Mouse (Mus musculus) urinary bladder, adult 18-20 months (tissue): ENCODE measurements around the gene Zswim7.

Source experiments
- DNase-seq, 2 experiments: peaks; one replicate each; pipeline ENCODE4 v3.0.0; 2022; ENCODE audit warnings: low spot score in 2 of 2, mixed read lengths in 2 of 2

Gene Zswim7

DNA sequence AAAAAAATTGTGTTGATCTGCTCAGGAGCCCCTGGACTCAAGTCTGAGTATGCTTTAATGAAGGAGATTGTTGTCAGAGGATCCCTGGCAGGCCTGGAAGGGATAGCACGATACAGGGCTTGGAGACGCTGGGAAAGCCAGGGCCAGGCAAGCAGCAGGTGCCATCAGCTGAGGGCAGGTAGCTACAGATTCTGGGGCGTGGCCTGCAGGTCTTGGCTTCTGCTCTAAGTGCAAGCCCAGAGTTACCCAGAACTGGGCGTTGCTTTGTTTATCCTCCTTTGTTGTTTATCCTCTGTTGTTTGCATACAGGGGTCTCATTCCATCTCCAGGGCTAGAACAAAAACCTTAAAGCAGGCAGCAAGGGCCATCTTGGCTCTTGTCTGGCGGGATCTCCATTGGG, 27.8 kb downstream of the Zswim7 start:
- DNase-seq, result peak; percentile 59 to 73

DNA sequence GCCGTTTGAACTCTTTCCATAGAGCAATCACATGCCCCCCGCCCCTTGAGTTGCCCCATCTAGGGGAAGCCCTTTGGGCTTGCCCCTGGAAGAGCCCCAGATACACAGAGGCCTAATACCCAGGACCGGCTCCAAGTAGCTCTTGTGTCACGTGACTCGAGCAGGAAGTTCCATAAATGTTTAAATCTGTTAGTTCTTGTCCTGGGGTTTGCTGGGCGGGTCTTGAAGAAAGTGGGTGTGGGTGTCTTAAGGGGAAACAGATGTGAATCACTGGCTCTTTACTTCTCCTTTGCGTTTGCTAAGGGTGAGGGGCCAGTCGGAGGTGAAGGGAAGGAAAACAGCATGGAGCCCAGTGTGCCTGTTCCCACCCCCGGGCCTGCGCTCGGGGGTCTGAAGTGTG, 30.1 kb downstream of the Zswim7 start:
- peak; percentile 52 to 61 for DNase-seq

- DNase-seq, result peak; percentile 43 to 70
Observed at GRCm38 (mm10) chr11:62249266-62250037, 31.7 kb downstream of the Zswim7 start.

DNA sequence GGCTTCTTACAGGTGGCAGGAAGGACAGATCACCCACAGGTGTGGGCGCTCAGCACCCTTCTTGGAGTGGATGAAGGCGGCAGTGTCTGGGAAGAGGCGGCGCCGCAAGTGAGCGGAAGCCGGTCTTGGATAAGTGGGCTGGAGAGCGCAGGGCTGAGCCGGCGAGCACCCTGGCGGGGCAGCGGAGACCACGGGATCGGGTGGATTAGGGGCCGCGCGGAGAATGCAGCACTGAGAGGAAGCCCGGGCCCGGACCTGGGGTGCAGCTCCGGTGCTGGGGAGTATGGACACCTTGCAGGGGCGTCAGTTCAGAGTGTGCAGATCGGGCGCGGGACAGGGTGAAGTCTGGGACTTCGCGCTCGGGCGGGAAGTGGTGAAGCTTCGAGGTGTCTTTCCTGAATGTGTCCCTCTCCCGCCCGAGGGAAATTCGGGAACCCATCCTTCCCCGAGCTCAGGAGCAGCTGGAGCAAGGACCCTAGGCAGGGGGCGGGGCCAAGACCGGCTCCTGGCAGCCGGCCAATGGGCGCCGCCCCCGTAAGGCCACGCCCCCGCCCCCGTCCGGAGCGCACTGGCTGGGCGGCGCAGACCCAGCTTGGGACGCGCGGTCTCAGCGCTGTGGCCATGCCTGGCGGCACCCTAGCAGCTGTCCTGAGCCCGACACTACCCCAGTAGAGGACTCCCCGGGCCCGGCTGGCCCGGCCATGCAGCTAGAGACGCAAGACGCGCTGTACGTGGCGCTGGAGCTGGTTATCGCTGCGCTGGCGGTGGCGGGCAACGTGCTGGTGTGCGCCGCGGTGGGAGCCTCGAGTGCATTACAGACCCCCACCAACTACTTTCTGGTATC, 32.6 kb downstream of the Zswim7 start, which contains the start of gene Adora2b:
Gene Adora2b, plus strand, starts transcription at position 584 of the 844 bp plus-strand sequence.
- DNase-seq, result peak; percentile 61 to 70

GRCm38 (mm10) chr11:62247759-62248400, 33.3 kb downstream of the Zswim7 start:
- DNase-seq, result no peak

DNA sequence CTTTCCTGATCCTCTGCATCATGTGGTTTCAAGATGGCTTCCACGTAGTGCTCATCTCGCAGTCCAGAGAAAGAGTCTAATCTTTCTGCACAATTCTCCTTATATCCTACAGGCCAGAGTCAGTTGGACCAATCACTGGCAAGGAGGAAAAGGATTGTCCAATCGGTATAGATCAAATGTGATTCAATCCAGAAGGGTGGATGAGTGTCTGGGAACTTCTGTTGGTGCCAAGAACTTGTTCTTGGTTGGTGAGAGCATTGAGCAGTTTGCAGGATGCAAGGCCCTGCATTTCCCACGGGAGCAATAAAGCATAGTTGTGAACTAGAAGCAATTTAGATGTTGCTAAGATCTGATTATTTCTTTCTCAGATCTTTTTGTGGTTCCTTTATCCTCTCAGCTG, 36.7 kb downstream of the Zswim7 start:
- no peak for DNase-seq

DNA sequence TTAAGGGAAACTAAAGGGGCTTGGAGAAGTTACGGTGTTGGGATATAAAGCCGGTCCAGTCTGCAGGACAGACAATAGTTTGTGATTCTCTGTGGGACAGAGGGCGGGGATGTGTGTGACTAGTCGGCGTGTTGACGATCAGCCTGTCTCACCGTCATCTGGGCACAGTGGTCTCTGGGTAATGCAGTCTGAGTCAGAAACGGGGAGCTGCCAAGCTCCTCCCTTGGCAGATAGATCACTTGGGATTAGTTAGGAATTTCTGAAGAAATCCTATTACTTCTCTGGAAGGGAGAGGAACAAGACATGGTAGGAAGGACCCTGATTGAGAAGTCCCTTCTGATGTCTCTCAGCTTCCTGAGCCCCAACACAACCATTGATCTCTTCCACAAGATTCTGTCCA, 37.3 kb downstream of the Zswim7 start:
- no peak for DNase-seq

DNA sequence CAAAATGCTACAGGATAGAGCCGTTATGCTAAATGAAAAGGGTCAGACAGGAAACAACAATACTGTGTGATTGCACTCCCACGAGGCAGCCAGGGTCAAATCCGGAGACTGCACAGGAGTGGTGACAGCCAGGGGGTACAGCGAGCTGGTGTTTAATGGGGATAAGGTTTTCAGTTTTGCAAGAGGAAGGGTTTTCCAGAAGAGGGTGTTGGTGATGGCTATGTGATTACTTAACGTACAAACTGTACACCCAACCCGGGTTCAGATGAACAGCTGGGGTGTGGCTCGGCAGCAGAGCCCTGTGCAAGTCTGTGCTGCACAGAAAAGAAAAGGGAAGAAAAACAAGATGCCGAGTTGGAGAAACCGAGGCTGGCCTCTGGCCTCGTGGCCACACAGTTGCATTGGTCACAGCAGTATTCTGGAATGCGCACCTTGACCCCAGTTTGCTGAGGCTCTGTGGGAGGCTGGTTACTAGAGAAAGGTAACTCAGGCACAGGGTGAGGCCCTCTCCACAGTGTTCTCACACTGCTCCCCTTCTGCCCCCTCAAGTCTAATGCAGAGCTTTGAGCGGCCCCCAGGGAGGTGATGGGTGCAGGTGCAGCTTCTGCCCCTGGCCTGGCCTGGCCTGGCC, 40.4 kb downstream of the Zswim7 start:
- DNase-seq, result no peak

- no peak for DNase-seq
Observed at GRCm38 (mm10) chr11:62224797-62225196, 56.4 kb downstream of the Zswim7 start.

GRCm38 (mm10) chr11:62223962-62224361, 57.2 kb downstream of the Zswim7 start:
- DNase-seq, result peak in 1 of 2 experiments; percentile 40

- no peak for DNase-seq
Observed at GRCm38 (mm10) chr11:62223416-62223815, 57.8 kb downstream of the Zswim7 start.

DNA sequence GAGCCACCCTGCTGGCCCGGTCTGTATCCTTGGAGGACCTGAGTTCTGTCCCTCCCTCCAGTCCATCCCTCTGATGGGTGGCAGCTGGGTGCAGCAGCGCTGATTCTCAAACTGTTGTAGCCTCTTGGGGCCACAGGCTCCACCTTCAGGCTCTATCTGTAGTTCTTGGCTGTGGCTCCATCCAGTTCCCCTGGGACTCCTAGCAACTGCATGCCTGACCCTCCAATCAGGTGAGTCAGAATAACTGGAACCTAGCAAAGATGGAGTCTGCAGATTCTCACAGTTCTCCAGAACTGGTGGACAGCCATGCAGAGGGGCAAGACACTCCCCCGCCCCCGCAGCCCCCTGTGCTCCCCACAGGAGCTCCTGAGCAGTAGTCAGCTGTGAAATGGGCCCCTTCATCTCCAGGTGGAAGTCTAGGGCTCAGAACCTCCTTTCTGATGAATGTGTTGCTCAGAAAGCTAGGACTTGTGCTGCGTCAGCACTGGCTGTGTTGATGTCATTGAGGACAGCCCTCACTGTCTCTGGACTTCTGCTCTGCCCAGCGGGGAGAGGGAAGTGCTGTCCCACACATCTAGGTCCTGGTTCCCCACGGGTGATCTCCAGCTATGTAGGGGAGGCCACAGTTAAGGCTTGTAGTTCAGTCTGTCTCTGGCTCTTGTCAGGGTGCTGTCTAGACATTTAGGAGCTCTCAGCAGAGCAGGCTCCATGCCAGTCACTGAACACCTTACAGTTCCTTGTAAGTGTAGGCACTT, 60.2 kb downstream of the Zswim7 start:
- DNase-seq, result no peak

- no peak for DNase-seq
Observed at GRCm38 (mm10) chr11:62217751-62218150, 63.4 kb downstream of the Zswim7 start.
